Mouse (Mus musculus) splenic B cell, adult 2 months (primary cell): ENCODE measurements around the gene Anp32a.
A peak's percentile ranks its signal among the peaks of the same experiment; 100 is the strongest.

Source experiments
- DNase-seq: peaks from one replicate; pipeline ENCODE4 v3.0.0-alpha.2; 2011; ENCODE audit warnings: low read depth, low spot score
- H3K27me3 ChIP-seq: 2 replicates; pipeline ENCODE4 v1.6.1; 2012; ENCODE audit warnings: mild to moderate bottlenecking, low read length, moderate library complexity, mixed read lengths; ENCODE audit not compliant: control insufficient read depth, poor library complexity, insufficient read depth, severe bottlenecking
- H3K36me3 ChIP-seq: 2 replicates; pipeline ENCODE4 v1.6.1; 2012; ENCODE audit warnings: mild to moderate bottlenecking, low read length, moderate library complexity, mixed read lengths; ENCODE audit not compliant: control insufficient read depth, poor library complexity, insufficient read depth, severe bottlenecking

Anp32a gene

DNA sequence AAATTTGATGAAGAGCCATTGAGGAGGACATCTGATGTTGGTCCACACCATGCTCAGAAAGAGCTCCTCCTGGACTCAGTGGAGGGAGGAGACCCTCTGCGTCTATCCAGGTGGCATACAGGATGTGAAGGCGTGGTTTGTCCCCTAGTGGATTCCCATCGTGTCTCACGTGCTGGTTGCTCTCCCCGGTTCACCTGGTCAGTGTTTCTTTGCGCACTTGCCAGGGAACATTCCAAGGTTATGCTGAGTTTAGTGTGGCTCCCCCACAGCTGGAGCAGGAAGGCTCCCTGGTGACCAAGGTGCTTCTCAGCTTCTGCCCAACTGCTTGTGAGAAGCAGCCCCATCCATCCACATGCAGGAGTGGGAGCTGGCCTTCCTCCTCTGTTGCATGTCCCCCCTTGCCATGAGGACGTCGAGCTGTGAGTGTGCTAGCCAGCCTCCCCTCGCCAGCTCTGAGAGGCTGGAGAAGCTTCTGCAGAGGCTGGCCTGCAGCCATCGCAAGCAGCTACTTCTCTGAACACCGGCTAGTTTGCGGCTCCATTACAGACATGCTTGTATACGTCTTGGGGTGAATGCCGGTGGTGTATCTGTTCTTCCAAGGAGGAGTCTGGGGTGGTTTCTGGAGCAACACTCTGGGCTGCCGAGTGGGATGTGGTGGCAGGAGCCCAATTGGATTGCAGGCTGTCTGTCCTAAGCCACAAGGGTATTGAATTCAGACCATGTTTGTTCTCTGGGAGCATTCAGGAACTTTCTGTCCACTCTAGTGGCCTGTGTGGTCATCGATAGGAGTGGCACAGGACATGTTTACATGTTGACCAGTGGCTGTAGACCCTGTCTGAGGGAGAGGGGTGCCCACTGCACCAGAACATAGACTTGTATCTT lies 14.0 kb downstream of the Anp32a start:
- DNase-seq, result no peak
- no peaks in the 10 kb centered on the region for H3K27me3 ChIP-seq
- no peaks in the 10 kb centered on the region for H3K36me3 ChIP-seq

DNA sequence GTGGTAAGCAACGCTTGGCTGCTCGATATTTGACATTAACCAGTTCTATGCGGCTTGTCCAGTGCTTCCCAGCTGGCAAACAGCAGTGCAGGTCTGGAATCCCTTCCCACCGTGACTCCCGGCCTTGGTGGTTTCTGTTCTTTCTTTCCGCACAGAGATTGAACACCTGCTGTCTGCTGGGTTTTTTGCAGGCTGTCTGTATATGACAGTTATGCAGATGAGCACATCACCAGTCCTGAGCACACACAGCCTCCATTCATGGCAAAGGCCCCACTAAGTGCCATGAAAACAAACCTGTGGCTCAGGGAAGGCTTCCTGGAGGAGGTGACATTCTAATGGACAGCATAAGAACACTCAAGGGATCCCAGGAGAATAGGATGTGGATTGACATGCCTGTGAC lies 14.7 kb downstream of the Anp32a start:
- DNase-seq, result no peak
- Histone ChIP-seq H3K27me3 (no peaks in the 10 kb centered on the region), H3K36me3 (no peaks in the 10 kb centered on the region)

DNA sequence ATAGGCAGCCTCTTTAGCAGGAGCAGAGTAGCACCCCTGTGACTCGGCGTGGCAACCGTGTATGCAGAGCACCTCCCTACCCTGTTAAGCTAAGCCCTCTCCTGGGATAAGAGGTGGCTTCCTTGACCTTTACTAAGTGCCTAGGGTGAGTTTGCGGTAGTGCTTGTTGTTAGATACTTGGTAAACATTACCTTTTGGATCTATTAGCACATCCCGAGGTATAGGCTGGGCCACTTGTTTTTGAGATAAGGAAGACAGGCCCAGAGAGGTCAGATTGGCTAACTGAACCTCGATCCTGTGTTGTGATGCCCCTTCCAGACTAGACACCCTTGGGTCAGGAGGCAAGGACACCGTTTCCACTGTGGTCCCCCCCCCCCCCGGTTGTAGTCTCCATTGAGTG lies 16.5 kb downstream of the Anp32a start:
- Histone ChIP-seq H3K36me3 (no peaks in the 10 kb centered on the region), H3K27me3 (no peaks in the 10 kb centered on the region)
- DNase-seq, result no peak

DNA sequence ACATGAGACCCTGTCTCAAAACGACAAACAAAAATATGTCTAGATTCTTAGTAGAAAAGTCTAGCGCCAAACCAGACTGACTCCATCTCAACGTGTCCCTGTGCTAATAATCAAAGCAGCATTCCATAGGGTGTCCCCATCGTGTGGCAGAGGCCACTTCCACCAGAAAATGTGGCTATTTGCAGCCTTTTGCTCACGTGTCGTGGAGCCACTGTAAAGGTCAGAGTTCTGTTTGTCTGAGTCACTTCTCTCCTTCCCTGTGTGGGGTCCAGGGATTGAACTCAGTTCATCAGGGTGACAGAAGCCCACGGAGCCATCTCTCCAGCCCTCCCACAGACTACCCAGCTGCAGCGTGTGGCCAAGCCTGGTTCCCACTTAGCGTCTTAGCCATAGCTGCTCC lies 17.8 kb downstream of the Anp32a start:
- no peak for DNase-seq
- Histone ChIP-seq H3K27me3 (no peaks in the 10 kb centered on the region), H3K36me3 (no peaks in the 10 kb centered on the region)

DNA sequence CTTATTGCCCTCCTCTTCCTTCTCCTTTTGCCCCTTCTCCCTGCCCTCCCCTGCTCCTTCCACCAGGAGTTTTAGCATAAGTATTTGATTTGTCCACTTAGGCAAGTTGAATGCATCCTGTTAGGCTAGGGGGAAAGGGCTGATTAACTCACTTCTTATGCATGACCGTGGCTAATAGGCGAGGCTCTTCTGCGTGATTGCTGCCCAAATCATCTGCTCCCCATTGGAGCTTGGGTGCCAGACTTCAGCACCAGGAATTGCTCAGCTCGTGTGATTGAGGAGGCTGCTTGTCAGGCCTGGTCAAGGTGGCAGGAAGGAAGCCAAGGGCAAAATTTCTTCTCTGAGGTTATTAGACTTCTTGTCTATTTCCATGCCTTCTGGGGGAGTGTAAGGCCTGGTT lies 19.8 kb downstream of the Anp32a start:
- Histone ChIP-seq H3K27me3 (no peaks in the 10 kb centered on the region), H3K36me3 (no peaks in the 10 kb centered on the region)
- no peak for DNase-seq

DNA sequence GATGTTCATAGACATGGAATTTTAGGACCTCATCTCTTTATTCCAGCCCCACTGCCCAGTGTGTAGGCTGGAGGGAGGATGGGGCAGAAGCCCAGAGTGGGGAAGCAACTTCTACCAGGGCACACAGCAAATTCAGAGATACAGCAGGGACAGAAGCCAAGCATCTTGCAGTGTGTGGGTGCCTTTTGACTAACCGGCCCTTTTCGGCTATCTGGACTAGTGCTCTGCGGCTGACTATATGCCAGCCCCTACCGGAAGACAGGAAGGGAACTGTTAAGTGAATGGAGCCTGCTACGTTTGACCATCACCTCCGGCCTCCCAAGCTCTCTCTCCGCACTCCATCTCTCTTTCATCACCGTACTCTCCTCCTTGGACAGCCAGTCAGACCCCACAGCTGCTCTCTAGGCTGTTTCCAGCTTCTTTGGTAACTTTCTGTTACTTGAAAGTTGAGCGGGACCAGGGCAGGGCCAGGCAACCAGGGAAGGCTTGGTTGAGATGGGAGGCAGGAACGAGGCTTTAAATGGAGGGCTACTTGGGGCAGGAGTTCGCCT lies 21.8 kb downstream of the Anp32a start:
- H3K36me3 ChIP-seq, result no peaks in the 10 kb centered on the region
- DNase-seq, result no peak
- no peaks in the 10 kb centered on the region for H3K27me3 ChIP-seq

DNA sequence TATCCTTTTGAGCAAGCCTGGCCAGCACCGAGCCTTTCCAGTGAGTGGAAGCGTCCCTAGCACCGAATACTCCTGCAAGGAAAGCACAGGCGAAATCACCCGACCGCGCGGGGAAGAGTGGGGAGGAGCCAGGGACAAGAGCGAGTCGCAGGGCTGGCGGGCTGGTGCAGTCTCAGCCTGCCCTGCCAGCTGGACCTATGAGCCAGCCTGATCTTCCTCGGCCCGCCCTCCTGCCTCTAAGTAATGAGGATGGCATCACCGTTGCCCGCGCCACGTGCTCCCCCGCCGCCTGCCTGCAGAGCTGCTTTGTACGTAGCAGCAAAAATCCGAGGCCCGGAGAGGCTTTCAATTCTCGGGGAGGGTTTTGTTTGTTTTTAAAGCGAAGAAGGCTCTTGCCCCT lies 22.5 kb downstream of the Anp32a start:
- Histone ChIP-seq H3K36me3 (no peaks in the 10 kb centered on the region), H3K27me3 (no peaks in the 10 kb centered on the region)
- DNase-seq, result peak; percentile 54

DNA sequence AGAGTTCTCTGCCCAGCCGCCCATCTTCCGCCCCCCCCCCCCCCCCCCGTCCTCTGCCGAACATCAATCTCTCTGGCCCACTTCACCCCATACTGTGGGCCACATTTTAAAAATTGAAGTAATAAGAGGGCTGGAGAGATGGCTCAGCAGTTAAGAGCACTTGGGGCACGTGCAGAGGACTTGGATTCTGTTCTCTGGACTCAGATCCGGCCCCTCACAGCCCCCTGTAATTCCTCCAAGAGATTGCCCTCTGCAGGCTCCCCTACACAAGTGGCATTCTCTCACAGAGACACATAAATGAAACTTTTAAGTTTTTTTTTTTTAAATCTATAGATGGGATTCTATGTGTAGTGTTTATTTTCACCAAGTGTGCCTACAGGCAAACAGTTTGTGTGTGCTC lies 23.1 kb downstream of the Anp32a start:
- H3K36me3 ChIP-seq, result no peaks in the 10 kb centered on the region
- no peak for DNase-seq
- no peaks in the 10 kb centered on the region for H3K27me3 ChIP-seq

DNA sequence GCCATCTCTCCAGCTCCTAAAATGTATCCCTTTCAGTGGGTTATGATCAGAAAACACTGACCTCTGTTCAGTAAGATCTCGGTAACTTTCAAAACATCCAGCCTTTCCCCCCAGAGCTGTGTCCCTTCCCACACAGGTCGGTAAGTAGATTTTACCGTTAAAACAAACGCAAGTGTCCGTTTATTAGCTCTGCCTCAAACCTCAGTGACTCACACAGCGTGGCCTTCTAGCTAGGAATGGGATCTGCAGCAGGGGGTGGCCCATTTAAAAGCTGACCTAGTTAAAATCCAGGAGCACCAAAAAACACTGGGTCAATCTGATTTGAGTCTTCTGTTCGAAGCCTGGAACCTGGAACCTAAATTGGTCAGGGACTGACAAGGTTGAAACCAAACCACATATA lies 23.7 kb downstream of the Anp32a start:
- no peak for DNase-seq
- no peaks in the 10 kb centered on the region for H3K36me3 ChIP-seq
- no peaks in the 10 kb centered on the region for H3K27me3 ChIP-seq

DNA sequence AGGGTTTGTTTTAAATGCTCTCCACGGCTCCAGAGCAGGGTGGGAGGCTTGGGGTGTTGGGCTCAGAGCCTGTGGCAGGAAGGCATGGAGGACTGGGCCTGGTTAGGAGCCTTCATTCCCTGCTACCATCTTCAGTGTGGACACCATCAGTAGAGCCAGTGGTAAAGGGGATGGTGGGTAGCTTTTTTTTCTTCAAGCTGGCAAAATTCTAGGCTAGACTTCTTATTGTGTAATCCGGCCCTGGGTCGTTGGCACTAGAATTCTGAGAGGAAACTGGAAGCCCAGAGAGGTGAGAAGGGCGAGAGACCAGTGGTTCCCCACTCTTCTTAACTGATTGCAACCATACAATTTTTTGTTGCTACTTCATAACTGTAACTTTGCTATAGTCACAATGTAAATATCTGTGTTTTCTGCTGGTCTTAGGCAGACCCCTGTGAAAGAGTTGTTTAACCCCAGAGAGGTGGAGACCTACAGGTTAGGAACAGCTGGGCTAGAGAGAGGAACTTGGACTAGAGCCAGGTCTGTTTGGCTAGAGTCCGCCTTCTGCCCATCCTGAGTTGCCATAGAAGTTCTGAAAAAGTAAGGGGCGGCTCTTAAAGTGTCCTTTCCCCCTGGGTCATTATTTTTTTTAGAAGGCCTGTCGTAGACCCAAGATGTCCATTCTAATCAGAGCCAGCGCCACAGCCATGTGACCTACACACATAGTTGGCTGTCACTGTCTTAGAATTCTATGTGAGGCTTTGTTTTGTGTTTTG lies 24.4 kb downstream of the Anp32a start:
- Histone ChIP-seq H3K36me3 (no peaks in the 10 kb centered on the region), H3K27me3 (no peaks in the 10 kb centered on the region)
- no peak for DNase-seq

DNA sequence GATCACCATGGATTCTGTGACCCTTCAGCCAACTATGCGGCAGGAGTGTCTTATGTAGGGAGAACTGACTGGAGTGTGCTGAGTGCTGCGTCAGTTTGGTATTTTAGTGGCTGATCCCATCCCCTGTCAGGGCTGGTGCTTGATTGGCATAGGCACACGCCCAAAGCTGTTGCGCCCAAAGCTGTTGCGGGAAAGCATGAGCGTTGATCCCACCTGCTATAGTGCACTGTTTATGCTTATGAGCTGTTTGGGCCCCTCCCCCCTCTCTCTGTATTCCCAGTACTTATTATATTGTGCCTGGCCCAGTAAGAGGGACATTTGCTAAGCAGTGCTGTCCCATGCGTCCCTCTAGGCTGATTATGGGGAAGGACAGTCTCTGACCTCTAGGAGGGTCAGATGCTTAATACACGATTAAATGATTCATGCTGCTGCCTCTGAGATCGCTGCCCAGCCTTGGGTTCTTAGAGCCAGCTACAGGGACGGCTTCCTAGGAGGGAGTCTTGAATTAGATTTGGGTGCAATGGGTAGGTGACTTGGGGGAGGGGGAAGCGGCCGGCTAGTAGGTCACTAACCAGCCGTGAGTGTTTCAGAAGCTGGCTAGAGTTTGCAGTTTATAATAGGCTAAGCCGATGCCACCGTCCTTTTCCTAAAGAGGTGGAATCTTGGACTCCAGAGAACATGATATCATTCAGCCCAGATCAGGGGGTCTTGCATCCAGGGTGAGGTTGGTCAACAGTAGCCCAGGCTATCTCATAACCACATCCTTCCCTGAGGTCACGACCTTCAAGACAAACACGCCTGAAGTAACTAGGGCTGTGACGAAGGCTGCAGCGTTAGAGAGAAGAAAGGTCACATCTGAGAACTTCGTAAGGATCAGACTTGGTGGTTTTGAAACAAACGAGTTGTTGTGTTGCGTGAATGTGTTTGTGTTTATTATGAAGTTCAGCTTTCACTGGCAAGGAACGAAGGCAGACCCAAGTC lies 25.7 kb downstream of the Anp32a start:
- Histone ChIP-seq H3K27me3 (no peaks in the 10 kb centered on the region), H3K36me3 (no peaks in the 10 kb centered on the region)
- DNase-seq, result no peak

DNA sequence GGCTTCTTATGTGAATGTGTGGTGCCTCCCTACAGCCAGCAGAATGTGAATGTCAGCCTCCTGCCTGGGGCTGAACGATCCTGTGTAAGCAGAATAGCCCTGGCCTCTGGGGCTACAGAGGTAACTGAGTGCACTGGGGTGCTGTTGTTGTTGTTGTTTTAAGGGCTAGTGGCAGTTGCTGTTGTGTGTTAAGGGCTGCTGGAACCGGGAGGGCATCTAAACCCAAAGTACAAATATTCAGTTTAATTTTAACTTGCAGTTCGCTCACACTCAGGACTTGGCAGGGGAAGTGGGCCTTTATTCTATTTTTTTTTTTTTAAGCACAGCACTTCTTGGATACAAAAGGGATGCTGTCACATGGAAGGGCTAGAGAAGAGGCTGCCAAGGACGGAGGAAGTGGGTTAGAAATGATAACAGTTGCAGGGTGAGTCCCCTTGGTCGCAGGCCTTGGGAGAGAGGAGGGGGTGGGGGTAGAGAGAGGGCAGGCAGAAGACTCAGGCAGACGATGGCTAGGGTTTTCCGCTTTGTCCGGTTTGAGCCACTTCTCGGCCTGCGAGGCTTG lies 26.5 kb downstream of the Anp32a start:
- no peak for DNase-seq
- no peaks in the 10 kb centered on the region; the same call in none of the 2 replicates for H3K36me3 ChIP-seq
- no peaks in the 10 kb centered on the region for H3K27me3 ChIP-seq

DNA sequence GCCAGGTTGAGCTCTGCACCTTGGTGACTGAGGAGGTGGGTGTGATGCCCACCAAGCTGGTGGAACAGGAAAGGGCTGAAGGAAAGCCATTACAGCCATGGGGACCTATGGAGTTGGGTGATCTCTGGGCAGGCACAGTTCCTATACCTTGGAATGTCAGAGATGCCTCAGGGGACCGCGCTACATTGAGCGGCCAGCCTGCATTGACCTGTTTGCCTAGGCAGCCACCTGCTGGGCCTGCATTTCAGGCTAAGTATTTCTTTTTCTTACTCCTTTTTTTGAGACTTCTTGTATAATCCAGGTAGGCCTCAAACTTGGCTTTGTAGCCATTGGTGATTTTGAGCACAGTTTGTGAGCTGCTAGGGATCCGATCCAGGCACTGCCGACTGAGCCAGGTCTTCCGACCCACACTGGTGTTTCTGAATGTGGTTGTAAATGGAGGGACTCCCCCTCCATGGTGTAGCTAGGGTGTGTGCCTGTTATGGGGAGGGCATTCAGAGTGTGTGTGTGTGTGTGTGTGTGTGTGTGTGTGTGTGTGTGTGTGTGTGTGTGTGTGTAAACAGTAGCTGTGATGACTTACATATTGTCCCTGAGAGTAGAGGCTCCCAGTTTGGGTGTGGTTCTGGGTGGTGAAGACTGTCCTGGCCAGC lies 27.3 kb downstream of the Anp32a start:
- Histone ChIP-seq H3K27me3 (no peaks in the 10 kb centered on the region), H3K36me3 (no peaks in the 10 kb centered on the region; the same call in none of the 2 replicates)
- DNase-seq, result no peak

DNA sequence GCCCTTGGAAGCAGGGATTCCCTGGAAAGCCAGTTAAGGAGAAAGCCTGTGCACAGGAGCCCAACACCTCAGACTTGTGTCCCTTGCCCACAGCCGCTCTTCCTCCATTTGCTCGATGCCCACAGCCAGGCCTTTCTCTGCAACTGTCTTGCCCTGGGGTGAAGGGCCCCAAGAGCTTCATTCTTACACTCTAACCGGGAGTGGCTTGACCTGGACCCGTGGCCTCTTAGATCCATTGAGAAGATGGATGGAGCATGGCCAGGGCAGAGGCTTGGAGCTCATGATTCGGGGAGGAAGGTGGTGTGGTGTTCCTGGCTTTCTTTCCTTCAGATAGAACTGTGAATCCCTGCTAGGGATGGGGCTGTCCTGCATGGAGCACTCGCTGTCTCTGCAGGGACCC lies 28.1 kb downstream of the Anp32a start:
- no peaks in the 10 kb centered on the region; the same call in none of the 2 replicates for H3K36me3 ChIP-seq
- H3K27me3 ChIP-seq, result no peaks in the 10 kb centered on the region
- DNase-seq, result no peak
